Mouse (Mus musculus): ENCODE results near the gene Lgi4.

DNA sequence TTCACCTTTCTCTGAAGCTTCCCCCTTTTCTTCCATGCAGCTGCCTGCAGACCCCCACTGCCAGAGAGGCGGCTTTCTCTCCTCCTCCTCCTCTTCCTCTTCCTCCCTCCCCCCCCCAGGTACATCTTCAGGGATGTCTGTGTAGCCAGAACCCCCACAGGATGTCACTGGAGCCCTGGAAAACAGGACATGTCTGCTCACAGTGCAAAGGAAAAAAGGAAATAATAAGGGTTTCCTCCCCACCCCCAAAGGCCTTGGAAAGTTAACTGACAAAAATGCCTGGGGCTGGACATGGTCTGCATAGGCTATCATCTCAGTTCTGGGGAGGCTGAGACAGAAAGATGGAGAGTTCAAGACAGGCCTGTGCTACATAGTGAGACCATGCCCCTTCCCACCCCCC lies 22.0 kb downstream of the Lgi4 start:
- TF ChIP-seq CTCF (IDR thresholded peaks at IDR 0.05; ENCODE audit: extremely low read depth, insufficient read length, insufficient replicate concordance, low read depth, low read length) (no peak), POLR2A (IDR thresholded peaks at IDR 0.05; ENCODE audit: low read depth, low read length) (no peak)

Data from small intestine, adult 2 months (tissue).